Mouse (Mus musculus): ENCODE results near the gene Ptprk.

GRCm38 (mm10) chr10:28075491-28076035, 943 bp downstream of the Ptprk start:
- TF ChIP-seq CTCF (IDR thresholded peaks at IDR 0.05; ENCODE audit: low read depth) (no peak), EP300 (IDR thresholded peaks at IDR 0.05; ENCODE audit: low read depth) (no peak)
